Mouse (Mus musculus): ENCODE measurements around the gene Cdkal1.

The Cdkal1 gene

DNA sequence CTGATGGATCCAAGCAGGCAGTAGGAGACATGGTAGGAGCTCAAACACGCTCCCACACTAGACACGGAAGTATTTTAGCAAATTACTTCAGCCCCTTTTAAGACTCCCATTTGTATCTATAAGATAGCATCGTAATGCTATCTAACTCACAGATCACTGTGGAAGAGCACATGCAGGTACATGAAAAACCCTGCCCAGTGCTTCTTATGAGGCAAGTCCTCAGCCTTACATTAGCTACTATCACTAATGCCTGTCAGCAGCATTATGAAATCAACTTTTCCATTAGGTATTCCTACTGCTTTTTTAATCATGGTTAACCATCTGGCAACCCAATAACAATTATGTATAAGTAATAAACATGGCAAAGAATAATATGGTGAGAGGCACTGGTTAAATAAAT, 47.5 kb downstream of the Cdkal1 start:
- no peak for DNase-seq

DNA sequence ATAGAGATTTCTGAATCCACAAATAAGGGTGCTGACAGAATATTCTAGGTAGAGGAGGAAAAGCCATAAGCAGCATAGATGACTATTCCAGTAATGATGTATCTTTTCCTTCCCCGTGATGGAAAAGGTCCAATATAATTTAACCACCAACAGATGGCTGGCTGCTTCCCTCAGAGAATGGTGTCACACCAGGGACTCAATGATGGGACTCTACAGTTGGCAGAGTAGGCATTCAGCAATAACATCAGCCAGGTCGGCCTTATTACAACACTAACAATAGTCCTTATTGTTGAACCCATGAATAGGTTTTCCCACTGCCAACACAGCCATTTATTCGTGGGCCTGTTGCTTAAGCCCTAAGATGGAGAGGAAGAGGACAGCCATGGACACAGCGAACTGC, 48.6 kb downstream of the Cdkal1 start:
- DNase-seq: no peak

DNA sequence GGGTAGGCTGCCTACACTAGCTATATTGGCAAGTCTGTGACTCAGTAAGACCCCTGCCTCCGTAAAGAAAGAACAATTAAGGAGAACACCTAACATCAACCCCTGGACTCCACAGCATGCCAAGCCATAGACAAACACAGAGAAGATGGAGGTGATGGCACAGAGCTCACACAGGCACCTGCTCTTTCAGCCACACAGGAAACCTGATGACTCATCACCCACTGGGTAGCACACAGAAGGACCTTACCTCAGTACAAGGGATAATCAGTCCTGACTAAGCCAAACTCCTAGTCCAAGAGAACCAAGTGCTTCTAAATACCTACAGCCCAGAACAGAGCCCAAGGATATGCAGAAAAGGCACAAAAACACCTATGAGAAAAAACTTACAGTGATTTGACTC, 50.2 kb downstream of the Cdkal1 start:
- no peak for DNase-seq

DNA sequence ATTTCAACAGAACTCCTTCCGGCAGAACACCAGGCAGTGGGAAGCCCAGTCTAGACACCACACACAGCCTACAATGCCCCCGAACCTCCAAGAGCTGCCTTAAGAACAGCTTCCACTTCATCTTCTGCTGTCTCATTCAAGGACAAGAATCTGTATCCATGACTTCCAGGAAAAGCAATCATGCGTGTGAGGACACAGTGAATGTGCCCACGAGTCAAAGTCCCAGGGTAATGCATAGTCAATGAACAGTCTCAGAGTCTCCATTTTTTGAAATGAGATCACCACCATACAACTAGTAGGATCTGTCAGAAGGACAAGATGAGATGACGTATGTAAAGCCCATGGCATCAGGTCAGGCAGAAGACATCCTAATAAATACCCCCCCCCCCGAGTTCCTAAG, 51.4 kb downstream of the Cdkal1 start:
- DNase-seq: no peak

DNA sequence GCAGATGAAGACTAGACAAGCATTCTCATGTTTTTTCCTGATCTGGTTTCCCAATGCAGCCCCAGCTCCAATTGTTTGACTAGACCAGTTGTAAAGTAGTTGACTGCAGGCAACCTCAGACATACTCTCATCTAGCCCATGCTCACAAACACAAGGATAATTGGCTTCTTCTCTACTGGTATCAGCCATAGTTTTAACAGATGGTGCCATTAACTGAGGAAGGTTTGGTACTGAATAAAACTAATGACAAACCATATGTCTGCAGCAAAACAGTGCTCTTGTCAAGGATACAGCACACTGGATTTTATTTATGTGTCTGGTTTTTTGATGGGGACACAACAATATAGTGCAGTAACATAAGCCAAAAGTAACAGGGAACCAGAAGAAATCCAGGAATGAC, 52.8 kb downstream of the Cdkal1 start:
- no peak for DNase-seq

DNA sequence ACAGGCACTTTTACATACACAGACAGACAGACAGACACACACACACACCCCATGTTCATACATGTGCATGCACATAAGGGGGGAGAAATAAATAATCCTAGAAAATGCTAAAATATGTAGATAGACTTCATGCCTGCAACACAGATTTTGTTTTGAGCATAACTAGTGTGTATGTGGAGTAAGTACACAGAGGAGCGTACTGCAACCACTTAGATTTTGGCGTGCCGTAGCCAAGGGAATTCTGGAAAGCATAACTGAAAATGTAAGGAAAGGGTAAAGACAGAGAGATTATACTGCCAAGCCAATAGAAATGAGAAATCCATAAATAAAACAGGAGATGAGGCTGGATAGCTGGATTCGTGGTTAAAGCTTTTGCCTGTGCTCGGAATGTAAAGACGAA, 55.4 kb downstream of the Cdkal1 start:
- DNase-seq: no peak

DNA sequence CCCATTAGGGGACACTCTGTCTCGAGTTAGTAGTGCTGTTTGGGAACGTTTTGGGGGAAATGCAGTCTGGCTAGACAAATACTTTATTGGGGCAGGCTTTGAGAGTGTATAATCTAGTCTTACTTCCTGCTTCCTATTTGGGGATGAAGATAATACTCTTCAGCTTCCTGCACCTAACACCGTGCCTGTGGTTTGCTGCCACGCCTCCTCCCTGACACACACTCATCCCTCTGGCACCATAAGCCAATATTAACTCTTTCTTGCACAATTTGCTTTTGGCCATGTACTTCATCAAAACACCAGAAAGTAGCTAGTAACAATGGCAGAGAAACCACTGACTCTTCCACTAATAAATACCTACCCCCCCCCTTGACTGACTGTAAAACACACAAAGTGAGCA, 63.4 kb downstream of the Cdkal1 start:
- DNase-seq: no peak

DNA sequence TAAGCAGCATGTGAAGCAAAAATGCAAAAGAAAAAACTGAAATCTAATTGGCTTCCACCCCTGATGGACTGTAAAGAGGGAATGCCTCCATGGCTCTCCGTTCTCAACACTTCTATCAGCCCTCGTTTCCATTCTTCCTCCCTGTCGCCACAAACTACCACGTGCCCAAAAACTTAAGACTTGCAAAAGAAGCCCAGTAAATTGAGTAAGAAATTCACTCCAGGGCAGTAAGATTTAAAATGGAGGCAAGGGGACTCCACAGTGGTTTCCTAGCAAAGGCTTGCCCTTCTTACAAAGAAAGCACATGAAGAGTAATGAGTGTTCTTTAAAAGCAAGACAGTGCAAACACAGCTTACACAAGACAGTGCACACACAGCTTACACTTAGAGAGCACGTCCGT, 64.0 kb downstream of the Cdkal1 start:
- no peak for DNase-seq

DNA sequence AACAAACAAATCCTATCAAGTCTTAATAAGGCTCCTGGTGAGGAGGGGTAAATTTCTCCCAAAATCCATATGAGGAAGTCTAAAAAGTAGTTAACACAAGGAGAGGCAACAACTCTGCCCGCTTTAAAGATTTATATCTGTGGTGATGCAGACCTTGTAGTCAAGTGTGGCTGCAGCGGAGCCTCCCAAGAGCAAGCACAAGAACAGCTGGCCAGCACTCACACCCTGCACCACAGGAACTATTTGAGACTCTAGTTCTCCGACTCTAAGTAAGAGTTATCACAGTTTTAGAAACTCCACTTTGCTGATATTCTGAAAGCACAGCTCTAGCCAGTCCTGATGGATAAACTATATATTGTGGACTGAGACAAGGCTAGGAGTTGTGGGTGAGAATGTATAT, 68.5 kb downstream of the Cdkal1 start:
- no peak for DNase-seq

DNA sequence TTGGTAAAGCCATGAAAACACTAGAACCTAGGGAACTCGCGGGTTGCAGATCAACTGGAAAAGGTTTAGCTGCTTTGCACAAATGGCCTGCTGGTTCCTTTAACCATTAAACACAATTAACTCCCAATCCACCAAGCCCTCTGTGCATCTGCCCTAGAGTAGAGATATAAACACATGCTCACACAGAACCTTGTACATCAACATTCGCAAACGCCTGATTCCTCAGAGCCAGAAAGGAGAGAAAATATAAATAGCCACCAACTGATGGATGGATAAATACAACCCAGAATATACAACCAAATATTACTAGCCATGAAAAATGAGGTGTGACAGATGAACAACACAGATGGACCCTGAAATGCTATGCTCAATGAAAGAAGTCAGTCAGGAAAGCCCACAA, 70.6 kb downstream of the Cdkal1 start:
- DNase-seq: no peak

DNA sequence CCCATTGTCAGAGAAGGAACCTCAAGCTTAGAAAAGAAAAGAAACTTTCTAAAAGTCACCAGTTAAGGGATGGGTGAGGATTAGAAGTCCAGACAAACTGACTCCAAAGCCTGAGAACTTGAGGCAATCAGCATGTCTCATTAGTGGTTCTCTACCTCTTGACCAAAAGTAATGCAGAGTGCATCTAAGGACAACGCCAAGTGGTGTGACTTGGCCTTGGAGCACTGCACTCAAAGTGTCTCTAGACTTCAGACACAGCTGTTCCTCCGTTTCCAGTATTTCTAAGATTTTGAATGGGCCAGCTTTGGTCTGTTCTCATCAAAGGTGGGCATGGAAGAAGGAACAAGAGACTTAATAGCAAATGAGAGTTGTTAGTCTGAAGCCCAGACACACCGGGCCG, 74.1 kb downstream of the Cdkal1 start:
- DNase-seq: no peak

DNA sequence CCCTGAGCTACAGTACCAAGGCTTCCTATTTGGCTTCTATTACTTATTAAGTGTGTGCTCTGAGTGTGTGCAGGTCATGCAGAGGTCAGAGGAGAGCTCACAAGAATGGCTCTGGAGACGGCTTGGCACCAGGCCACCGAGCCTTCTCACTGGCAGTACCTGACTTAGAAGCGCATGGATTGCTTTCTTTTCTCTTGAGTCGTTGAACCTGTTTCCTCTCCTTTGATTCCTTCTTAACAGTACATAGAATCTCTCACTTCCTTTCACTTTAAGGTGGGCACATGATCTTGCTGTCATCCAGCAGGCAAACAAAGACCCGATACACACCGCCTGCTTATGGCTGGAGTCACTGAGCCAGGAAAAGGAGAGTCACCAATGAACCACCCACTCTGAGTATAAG, 74.8 kb downstream of the Cdkal1 start:
- DNase-seq: no peak

DNA sequence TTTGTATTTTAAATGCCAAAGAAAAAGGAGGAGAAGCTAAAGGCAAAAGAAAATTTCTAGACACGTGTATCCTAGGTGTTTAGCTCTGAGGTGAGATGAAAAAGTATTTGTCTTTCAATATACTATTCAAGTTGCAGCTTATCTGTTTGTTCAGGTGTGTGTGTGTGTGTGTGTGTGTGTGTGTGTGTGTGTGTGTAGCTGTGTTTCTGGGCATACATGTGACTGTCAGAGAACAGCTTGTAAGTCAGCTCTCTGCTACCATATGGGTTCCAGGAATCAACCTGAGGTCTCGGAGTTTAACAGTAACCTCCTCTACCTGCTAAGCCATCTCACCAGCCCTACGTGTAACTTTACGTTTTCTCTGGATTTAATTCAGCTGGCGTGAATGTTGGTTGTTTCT, 76.0 kb downstream of the Cdkal1 start:
- no peak for DNase-seq

DNA sequence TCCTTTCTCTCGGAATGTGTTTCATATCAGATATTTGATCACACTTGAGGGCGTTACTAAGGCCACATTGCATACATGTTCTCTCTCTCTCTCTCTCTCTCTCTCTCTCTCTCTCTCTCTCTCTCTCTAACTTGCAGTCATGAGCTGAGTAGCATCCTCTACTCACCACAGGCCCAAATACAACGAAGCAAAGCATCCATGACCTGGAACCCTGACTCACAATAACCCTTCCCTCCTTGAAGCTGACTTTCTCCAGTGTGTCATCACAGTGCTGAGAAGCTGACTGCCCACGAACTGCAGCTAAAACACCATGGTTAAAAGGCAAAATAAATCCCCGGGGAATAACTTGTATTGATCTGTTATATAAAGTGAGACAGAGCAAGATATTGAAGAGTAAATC, 76.4 kb downstream of the Cdkal1 start:
- DNase-seq: no peak

DNA sequence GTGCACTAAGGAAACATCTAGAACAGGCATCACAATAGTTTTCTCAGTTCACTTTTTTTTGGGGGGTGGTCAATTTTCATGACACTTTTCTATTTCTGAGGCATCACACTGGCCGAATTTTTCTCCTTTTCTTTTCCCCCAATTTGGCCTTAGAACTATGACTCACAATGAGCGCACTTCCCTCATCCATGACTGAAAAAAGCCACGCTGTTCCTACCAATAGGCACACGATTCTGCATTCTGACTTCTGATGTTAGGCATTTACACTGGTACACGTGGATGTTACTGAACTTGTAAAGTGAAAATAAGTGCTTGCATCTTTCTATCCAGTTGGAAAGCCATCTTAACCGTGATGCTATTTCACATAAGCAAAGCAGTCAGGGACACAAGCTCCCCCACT, 77.3 kb downstream of the Cdkal1 start:
- no peak for DNase-seq

DNA sequence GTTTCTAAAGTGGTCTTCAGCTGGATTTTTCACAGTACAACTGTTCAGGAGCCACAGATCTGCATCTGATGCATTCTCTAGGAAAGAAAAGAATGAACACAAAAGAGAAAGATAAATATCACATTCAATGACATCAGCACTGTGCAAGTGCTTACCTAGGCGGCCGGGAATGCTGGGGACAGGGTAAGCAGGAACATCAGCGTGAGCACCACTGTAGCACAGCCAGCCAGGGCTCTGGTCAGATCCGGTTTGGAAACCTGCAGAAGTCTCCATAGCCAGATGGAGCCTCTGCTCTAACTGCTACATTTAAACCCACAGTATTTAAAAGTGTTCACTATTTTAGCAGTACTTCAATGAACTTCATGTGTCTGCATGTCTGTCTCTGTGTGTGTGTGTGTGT, 78.2 kb downstream of the Cdkal1 start:
- DNase-seq: no peak

DNA sequence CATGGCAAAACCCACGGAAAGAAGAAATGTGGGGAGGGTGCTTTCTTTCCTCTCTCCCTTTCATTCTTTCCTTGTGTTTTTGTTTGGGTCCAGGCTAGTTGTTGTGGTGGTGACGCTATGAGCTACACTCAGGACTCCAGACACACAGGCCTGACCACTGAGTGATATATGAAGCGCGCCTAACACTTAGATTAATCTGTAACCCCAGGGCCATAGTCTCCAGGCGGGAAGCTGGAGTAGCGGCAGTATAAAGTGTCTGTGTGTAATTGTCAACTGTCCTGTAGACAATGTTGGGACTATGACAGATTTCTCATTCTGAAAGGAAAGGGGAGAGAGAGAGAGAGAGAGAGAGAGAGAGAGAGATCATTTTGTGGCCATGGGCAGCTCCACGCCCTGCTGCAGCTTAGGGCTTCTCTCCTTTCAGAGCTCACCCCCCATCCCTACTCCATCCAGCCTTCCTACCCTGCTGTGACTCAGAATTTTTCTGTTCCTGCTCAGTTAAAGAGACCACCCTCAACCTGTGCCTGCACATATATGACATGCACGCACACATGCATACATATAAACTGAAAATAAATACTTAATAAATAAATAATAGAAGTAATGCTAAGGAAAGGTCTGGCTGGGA, 79.8 kb downstream of the Cdkal1 start:
- DNase-seq: no peak

DNA sequence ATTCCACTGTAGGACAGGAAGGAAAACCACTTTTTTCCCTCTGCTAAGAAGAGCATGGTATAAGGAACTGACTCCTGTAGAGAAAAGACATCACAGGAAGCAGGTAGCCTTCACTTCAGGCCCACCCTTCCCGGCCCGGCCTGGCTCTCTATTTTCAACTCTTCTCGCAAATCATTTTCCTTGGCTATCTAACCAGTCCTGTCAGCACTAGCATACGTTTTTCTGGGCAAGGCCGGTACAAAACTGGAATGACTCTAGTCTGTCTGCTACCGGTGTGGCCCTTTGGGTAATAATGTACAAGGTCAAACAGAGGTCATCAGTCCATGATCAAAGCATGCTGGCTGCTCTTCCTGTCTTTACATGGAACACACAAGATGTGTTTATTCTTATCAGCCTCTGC, 81.9 kb downstream of the Cdkal1 start:
- no peak for DNase-seq

DNA sequence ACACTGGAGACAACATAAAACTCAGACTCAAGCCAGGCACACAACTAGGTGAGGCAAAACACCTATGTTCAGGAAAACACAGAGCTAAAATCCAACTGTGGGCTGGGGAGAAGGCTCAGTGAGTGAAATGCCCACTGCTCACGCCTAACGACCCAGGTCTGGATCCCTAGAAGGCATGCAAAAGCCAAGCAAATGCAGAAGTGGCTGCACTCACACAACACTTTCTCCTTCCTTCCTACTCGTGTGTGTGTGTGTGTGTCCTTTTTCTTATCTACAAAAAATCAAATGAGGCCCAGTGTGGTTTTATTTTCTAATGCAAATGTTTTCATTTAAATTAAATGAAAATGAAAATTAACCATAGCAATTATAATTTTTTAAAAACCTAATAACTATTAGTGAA, 82.5 kb downstream of the Cdkal1 start:
- DNase-seq: no peak

DNA sequence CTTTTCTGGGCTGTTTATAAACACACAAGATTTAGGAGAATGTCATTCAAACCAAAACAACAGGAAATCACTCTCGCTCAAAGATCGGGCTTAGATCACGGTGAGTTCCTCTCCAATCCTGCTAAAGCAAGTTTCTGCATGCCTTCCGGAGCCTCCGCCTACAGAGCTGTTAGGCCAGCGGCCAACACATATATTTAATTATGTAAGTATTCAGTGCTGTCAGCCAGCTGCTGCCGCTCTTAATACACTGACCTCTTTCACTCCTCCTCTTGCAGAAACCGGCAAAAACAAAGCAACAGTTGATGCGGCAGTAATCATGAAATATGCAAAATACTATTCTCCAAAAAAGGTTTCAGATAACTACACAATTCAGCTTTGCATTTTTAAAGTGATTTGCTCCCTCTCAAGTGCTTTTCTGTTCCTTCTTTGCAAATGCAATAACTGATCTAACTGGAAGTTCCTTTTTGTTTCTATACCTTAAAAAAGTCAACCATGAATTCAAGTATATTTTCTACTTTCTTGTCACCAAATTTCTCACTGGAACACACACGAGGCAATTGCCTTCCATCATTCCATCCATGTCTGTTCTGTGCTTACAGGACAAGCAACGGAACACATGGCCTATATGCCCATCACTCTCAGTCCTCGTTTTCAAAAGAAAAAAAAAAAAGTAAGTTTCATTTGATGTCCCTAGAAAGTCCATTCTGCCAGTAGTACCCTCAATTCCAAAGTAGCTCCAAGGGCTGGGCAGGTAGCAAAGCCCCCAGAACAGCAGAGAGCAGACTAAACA, 85.6 kb downstream of the Cdkal1 start:
- DNase-seq: no peak

DNA sequence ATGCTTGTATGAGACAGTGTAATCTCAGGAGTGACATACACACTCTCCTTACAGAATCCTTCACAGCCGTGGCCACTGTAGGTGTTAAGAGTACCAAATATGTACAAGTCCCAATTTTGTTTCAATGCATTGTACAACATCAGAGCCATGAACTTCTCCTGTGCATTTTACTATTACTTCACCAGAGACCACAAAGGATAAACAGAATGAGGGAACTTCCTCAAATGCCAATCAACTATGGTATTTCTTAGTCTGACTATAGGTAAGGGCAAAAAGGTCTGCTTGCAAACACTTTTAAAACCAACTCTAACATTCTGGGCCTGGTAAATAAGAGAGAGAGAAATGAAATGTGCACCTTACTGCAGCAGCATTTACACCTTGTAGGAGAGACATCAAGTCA, 87.4 kb downstream of the Cdkal1 start:
- DNase-seq: no peak

DNA sequence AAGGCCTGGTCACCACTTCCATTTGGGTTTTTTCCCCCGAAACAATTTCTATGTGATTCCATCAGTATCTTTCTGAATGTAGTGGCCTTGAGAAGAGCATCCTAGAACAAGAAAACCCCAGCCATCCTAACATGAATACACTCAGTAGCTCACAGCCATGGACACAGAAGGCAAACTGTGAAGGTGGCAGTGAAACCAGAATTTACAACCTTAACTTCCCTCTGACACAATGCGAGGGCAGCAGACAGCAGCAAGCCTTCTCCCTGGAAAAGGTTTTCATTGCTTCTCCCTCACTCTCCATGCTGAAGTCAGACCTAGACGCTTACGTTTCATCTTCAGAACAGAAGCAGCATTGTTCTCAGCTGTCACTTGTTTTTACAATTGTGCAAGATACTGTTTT, 87.9 kb downstream of the Cdkal1 start:
- DNase-seq: no peak

DNA sequence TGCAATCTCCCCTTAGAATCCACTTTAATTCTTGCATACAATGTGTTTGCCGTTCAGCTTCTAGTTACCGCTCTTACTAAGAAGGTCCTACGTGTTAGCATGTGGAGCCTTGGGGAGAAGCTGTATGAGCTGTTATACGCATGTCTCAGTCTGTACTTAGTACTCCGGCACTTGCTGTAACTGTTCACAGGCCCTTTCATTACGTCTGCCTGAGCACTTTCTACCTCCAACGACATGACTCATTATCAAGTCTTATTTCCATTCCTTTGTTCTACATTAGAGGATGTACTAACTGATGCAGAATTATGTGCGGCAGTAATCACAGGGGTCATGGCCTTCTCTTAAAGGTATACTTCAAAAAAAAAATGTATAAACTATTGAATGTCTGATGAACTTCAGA, 89.1 kb downstream of the Cdkal1 start:
- no peak for DNase-seq

DNA sequence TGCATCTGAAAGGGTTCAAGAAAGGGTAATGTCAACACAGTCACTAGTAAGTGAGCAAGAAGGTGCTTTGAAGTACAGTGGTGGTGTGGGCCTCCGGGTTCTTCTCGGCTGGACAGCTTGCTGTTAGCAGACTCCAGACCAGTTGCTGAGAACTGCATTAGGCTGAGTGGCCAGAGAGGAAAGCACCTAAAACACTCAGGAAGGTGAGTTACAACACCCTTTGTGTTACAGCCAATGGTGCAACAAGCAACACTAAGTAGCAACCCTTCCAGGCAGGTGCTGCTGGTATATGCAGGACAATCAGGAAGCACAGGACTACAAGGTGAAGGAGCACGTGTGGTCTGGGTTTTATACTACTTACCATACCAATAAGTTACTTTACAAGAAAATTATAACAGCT, 90.2 kb downstream of the Cdkal1 start:
- no peak for DNase-seq
